Mouse (Mus musculus): ENCODE measurements around the gene Ubl3. TPM values are rescaled to one million over a fixed set of nuclear protein-coding genes. Genes with fewer than 3 reads are reported as not detected.

Gene Ubl3
- polyA plus RNA-seq, 1 experiment from 2014 or later: 73.1 TPM

DNA sequence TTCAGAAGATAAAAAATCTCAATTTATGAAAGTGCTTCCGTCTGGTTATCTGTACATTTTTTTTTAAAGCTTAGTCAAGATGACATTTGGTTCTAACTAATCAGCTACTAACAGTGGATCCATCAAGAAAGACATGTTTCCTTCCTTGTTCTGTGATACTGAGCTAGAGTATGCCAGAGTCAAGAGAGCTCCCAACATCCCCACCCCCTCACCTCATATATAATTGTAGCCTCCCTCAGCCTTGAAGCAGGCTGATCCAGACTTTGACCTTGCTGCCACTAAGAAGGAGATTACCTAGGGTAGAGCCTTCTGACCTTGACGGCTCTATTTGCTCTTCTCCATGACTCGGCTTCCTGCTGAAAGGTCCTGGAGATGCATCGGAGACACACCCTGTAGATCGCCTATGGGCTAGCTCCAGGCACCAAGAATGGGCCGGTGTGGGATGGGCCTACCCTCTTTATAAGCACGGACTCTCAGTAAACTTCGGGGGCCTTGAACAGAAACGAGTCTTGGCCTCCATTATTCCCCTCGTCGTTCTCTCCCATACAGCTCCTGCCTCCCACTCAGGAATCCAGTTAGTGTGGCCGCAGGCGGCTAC lies 27.9 kb upstream of the Ubl3 start:
- Histone ChIP-seq H3K4me3 (replicated peaks) (no peak overlapping the region), H3K4me1 (replicated peaks) (peaks cover 6% of the 10 kb centered on the region; the same call in 1 of the 2 replicates), H3K27ac (no peak overlapping the region), H3K9ac (replicated peaks) (no peak overlapping the region), H3K9me3 (peaks cover 4% of the 10 kb centered on the region; the same call in 1 of the 2 replicates), H3K4me2 (no peak overlapping the region), H3K27me3 (no peaks in the 10 kb centered on the region), H3K36me3 (no peaks in the 10 kb centered on the region)
- no peak for ATAC-seq (ENCODE audit: insufficient number of reproducible peaks, insufficient read depth, low FRiP score, low TSS enrichment, low read depth)
- WGBS: 93% methylated on average over 13 of the region's 13 CpGs

DNA sequence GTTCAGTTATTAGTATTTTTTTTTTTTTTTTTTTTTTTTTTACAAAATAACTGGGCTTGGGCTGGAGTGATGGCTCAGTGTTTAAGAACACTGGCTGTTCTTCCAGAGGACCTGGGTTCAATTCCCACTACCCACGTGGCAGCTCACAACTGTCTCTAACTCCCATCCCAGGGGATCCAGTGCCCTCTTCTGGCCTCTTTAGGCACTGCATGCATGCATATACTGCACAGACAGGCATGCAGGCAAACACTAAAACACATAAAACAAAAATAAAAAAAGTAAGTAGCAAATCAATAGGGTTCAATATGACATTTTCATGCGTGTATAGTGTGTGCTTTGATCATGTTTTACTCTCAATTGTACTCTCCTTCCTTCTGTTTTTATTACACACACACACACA lies 26.6 kb upstream of the Ubl3 start:
- no peaks in the 10 kb centered on the region for H3K27me3 ChIP-seq
- WGBS: 97% methylated on average over 2 of the region's 2 CpGs

DNA sequence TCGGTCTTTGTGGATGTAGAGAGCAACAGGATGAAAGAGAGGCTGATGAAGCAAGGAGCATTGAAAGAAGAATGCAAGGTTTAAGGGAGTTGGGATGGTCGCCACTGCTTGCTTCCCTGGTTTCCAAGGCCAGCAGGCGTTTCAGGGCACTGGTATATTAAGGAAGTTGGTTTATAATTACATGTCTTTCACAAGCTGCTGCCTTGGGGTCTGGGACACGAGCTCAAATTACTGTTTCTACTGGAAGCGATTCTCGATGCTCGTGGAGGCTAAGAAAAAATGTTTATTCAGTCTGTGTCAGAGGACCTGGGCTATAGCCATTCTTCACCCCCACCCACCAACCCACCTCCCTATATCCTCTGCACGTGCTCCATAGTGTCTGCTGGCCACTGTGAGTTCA lies 25.8 kb upstream of the Ubl3 start:
- ATAC-seq (ENCODE audit: insufficient number of reproducible peaks, insufficient read depth, low FRiP score, low TSS enrichment, low read depth): no peak
- H3K36me3 ChIP-seq: no peaks in the 10 kb centered on the region
- WGBS: 49% methylated on average over 8 of the region's 8 CpGs
- no peak overlapping the region for H3K4me2 ChIP-seq
- H3K4me1 ChIP-seq (replicated peaks): peaks cover 6% of the 10 kb centered on the region; the same call in 1 of the 2 replicates
- no peak overlapping the region for H3K9ac ChIP-seq (replicated peaks)
- H3K27me3 ChIP-seq: no peaks in the 10 kb centered on the region
- H3K4me3 ChIP-seq (replicated peaks): no peak overlapping the region
- no peaks in the 10 kb centered on the region for H3K9me3 ChIP-seq
- no peak overlapping the region for H3K27ac ChIP-seq

More for the DNA sequence above, 26.6 kb upstream of the Ubl3 start:
- Histone ChIP-seq H3K9me3 (peaks cover 4% of the 10 kb centered on the region; the same call in 1 of the 2 replicates), H3K4me1 (replicated peaks) (peaks cover 6% of the 10 kb centered on the region; the same call in 1 of the 2 replicates), H3K27ac (no peak overlapping the region), H3K9ac (replicated peaks) (no peak overlapping the region), H3K4me2 (no peak overlapping the region), H3K4me3 (replicated peaks) (no peak overlapping the region), H3K36me3 (no peaks in the 10 kb centered on the region)
- no peak for ATAC-seq (ENCODE audit: insufficient number of reproducible peaks, insufficient read depth, low FRiP score, low TSS enrichment, low read depth)

DNA sequence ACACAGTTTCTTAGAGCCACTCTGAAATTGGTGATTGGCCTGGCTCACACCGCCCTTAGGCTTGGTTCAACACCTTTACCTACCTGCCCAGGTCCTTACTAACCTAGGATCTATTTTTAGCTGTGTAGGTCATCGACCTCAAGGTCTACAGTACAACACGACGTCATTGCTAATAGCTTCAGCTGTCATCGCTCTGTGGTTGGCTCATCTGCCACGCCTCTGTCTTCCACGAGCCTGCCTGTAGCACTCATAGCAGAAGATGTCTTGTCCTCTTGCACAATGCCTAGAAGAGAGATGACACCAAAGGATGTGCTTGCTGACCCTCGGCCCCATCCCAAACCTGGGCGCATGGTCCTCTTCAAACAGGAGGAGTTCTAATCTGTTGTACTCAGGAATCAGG lies 24.7 kb upstream of the Ubl3 start:
- H3K4me2 ChIP-seq: no peak overlapping the region
- no peaks in the 10 kb centered on the region for H3K36me3 ChIP-seq
- no peaks in the 10 kb centered on the region for H3K9me3 ChIP-seq
- H3K4me3 ChIP-seq (replicated peaks): no peak overlapping the region
- H3K27ac ChIP-seq: no peak overlapping the region
- no peak overlapping the region for H3K9ac ChIP-seq (replicated peaks)
- H3K27me3 ChIP-seq: no peaks in the 10 kb centered on the region
- H3K4me1 ChIP-seq (replicated peaks): peaks cover 6% of the 10 kb centered on the region; the same call in 1 of the 2 replicates
- whole genome bisulfite sequencing: 85% methylated on average over 9 of the region's 9 CpGs
- no peak for ATAC-seq (ENCODE audit: insufficient number of reproducible peaks, insufficient read depth, low FRiP score, low TSS enrichment, low read depth)

DNA sequence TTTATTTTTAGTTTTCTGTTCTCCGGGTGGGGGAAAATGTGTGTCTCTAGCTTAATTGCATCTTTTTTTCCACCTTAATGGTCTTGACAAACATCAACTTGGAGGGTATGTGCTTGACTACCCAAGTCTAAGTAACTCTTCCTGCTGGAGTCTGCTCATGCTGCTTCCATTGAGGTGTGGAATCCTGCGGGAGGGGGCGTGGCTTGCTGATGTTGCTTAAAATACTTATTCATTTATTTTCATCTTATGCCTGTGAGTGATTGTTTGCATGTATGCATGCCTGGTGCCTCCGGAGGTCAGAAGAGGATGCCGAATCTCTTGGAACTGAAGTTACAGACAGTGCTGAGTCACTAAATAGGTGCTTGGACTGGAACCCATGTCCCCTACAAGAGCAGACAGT lies 22.6 kb upstream of the Ubl3 start:
- H3K36me3 ChIP-seq: no peaks in the 10 kb centered on the region
- H3K27me3 ChIP-seq: no peaks in the 10 kb centered on the region
- WGBS: 86% methylated on average over 5 of the region's 5 CpGs
- no peak overlapping the region for H3K27ac ChIP-seq
- no peak for ATAC-seq (ENCODE audit: insufficient number of reproducible peaks, insufficient read depth, low FRiP score, low TSS enrichment, low read depth)
- 0 out of 2 replicates have a peak, but pooled peaks cover 4% of the 10 kb centered on the region for H3K9me3 ChIP-seq
- no peak overlapping the region for H3K4me3 ChIP-seq (replicated peaks)
- H3K4me2 ChIP-seq: no peak overlapping the region
- no peak overlapping the region for H3K9ac ChIP-seq (replicated peaks)
- peaks cover 6% of the 10 kb centered on the region; the same call in 1 of the 2 replicates for H3K4me1 ChIP-seq (replicated peaks)

DNA sequence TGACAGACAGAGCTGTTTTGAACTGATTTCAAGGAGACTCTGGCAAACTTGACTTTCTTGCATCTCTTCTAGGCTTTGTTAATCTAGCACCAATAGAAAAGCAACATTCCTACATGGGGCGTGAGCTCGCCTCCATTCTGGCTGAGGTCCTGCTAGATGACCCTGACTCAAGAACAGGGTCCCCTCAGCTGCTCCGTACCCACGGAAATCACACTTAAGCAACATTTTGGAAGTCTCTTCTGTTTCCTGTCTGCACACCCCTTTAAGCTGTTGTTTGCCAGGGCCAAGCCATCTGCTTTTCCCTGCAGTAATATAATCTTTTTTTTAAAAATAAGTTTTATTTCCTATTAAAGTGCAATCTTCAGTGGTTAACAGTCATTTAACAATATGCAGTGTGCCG lies 20.1 kb upstream of the Ubl3 start:
- Histone ChIP-seq H3K36me3 (no peaks in the 10 kb centered on the region), H3K4me3 (replicated peaks) (no peak overlapping the region), H3K9ac (replicated peaks) (no peak overlapping the region), H3K4me2 (no peak overlapping the region), H3K9me3 (0 out of 2 replicates have a peak, but pooled peaks cover 4% of the 10 kb centered on the region), H3K4me1 (replicated peaks) (no peaks in the 10 kb centered on the region), H3K27ac (no peak overlapping the region), H3K27me3 (no peaks in the 10 kb centered on the region)
- 81% methylated on average over 5 of the region's 5 CpGs for WGBS
- no peak for ATAC-seq (ENCODE audit: insufficient number of reproducible peaks, insufficient read depth, low FRiP score, low TSS enrichment, low read depth)

DNA sequence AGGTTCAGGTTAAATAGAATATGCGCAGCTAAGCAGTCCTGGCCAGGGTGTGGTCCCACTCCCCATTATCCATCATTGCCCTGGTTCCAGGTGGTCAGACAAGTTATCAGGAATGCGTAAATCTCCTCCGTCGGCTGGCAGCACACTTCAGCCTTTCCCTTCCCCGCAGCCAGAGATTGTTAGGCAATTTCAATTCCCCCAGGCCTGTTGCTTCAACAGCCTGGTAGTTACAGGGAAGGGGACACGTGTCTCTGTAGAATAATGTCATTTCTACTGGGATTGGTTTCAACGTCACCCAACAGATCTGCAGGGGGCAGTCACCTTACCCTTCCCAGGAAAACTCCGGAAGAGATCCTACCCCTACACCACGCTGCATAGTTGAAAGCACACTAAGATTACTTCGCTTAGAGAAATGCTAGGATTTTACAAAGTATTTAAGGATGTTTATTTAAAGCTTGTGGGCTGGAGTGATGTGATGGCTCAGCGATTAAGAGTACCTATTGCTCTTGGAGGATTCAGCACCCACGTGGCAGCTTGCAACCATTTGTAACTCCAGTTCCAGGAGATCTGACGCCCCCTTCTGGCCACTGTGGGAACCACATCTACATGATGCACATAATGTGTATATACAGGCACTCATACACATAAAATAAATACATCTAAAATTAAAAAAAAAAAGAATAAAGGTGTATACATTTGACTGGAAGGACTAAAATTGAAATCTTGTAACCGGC lies 18.1 kb upstream of the Ubl3 start:
- Histone ChIP-seq H3K27me3 (no peaks in the 10 kb centered on the region), H3K4me3 (replicated peaks) (no peak overlapping the region), H3K4me1 (replicated peaks) (peaks cover under 1% of the 10 kb centered on the region; the same call in 1 of the 2 replicates), H3K4me2 (no peak overlapping the region), H3K9me3 (0 out of 2 replicates have a peak, but pooled peaks cover 4% of the 10 kb centered on the region), H3K36me3 (no peaks in the 10 kb centered on the region), H3K9ac (replicated peaks) (no peak overlapping the region), H3K27ac (no peak overlapping the region)
- WGBS: 74% methylated on average over 14 of the region's 14 CpGs
- no peak for ATAC-seq (ENCODE audit: insufficient number of reproducible peaks, insufficient read depth, low FRiP score, low TSS enrichment, low read depth)

DNA sequence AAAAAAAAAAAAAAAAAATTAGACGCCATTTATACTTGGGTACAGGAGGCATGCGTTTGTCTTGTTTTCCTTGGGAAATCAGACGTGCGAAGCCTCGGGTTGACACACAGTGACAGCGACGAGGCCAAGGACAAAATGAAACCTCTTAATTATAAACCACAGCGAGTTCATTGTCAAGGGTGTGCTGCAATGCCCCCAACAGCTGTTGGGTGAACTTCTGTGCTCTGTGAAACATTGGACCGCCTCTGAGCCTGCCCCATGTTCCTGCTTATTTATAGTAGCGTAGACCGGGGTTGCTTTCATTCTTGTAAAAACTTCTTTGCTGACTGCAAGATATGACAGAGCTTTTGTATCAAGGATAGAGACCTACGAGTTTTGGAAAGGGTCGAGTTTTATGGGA lies 16.9 kb upstream of the Ubl3 start:
- H3K4me2 ChIP-seq: no peak overlapping the region
- H3K9ac ChIP-seq (replicated peaks): no peak overlapping the region
- no peaks in the 10 kb centered on the region for H3K27me3 ChIP-seq
- H3K4me3 ChIP-seq (replicated peaks): no peak overlapping the region
- ATAC-seq (ENCODE audit: insufficient number of reproducible peaks, insufficient read depth, low FRiP score, low TSS enrichment, low read depth): no peak
- 52% methylated on average over 13 of the region's 13 CpGs for WGBS
- H3K4me1 ChIP-seq (replicated peaks): peaks cover 3% of the 10 kb centered on the region; the same call in 1 of the 2 replicates
- no peaks in the 10 kb centered on the region for H3K36me3 ChIP-seq
- H3K27ac ChIP-seq: no peak overlapping the region
- 0 out of 2 replicates have a peak, but pooled peaks cover 4% of the 10 kb centered on the region for H3K9me3 ChIP-seq

DNA sequence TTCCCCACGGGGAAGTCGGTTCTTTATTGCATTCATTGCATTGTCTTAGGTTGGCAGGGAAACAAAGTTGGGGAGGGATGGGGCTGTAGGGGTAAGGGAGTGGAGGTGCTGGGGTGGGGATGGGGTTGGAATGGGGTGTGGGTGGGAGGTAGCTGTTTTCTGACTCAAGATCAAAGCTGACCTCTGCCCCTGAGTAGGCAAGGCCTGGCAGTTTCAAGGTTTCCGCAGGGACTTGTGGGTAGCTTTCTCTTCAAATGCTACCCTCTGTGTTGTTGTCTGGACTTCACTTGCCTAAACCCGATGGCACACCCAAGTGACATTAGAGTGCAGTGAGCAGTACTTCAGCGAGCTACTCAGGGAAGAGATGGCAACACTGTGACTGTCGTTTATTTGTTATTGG lies 13.0 kb upstream of the Ubl3 start:
- ATAC-seq (ENCODE audit: insufficient number of reproducible peaks, insufficient read depth, low FRiP score, low TSS enrichment, low read depth): no peak
- H3K4me1 ChIP-seq (replicated peaks): peaks cover 3% of the 10 kb centered on the region; the same call in 1 of the 2 replicates
- no peak overlapping the region for H3K9ac ChIP-seq (replicated peaks)
- no peak overlapping the region for H3K4me3 ChIP-seq (replicated peaks)
- no peaks in the 10 kb centered on the region for H3K9me3 ChIP-seq
- no peak overlapping the region for H3K4me2 ChIP-seq
- no peaks in the 10 kb centered on the region for H3K27me3 ChIP-seq
- no peak overlapping the region for H3K27ac ChIP-seq
- H3K36me3 ChIP-seq: no peaks in the 10 kb centered on the region
- 37% methylated on average over 6 of the region's 6 CpGs for WGBS

DNA sequence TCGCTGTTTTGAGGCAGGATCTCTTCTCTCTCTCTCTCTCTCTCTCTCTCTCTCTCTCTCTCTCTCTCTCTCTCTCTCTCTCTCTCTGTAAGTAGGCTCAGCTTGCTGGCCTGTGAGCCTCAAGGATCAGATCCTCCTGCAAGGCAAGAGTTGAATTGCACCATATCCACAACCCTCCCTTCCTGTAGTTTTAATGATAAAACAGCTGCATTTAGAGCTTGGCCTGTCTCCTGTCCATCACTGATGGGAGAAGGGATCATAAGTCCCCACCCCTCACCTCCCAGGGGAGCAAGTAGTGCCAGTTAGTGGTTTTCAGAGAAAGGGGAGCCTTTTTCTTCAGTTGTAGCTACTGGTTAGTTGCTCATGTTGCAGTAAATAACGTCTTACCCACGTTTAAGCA lies 11.5 kb upstream of the Ubl3 start:
- Histone ChIP-seq H3K27ac (no peak overlapping the region), H3K4me1 (replicated peaks) (peaks cover 3% of the 10 kb centered on the region; the same call in 1 of the 2 replicates), H3K9ac (replicated peaks) (no peak overlapping the region), H3K4me2 (no peak overlapping the region), H3K27me3 (no peaks in the 10 kb centered on the region), H3K9me3 (no peaks in the 10 kb centered on the region), H3K36me3 (no peaks in the 10 kb centered on the region), H3K4me3 (replicated peaks) (no peak overlapping the region)
- WGBS: 80% methylated on average over 3 of the region's 3 CpGs
- no peak for ATAC-seq (ENCODE audit: insufficient number of reproducible peaks, insufficient read depth, low FRiP score, low TSS enrichment, low read depth)

DNA sequence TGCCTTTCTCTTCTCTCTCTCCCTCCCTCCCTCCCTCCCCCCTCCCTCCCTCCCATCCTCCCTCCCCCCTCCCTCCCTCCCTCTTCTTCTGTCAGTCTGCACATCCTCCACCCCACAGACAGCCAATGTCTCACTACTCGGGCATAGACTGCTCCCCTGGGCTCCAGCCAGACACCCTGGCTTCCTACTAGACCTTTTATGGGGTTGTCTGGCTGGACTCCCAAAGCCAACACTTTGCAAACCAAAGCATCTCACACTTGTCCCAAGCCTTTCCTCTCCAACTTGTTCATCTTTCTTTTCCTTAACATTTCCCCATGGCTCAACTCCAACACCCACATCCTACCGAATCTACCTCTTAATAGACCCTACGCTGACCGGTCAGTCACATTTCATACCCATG lies 10.7 kb upstream of the Ubl3 start:
- no peak overlapping the region for H3K4me2 ChIP-seq
- H3K27ac ChIP-seq: no peak overlapping the region
- H3K4me1 ChIP-seq (replicated peaks): peaks cover 3% of the 10 kb centered on the region; the same call in 1 of the 2 replicates
- no peaks in the 10 kb centered on the region for H3K27me3 ChIP-seq
- no peaks in the 10 kb centered on the region for H3K36me3 ChIP-seq
- no peaks in the 10 kb centered on the region for H3K9me3 ChIP-seq
- WGBS: 93% methylated on average over 3 of the region's 4 CpGs
- H3K4me3 ChIP-seq (replicated peaks): no peak overlapping the region
- ATAC-seq (ENCODE audit: insufficient number of reproducible peaks, insufficient read depth, low FRiP score, low TSS enrichment, low read depth): no peak
- no peak overlapping the region for H3K9ac ChIP-seq (replicated peaks)
